Mouse (Mus musculus) gastrocnemius, adult 18-20 months (tissue): ENCODE data around the gene Itga9. TPM values are rescaled to one million over a fixed set of nuclear protein-coding genes. Genes with fewer than 3 reads are reported as not detected.

Experiments used
- DNase-seq: peaks from one replicate; pipeline ENCODE4 v3.0.0; 2021; ENCODE audit warnings: low spot score
- total RNA-seq, 2 experiments: library from RNA; stranded (reverse); gene quantifications; 2 replicates each; pipeline ENCODE4 v1.2.3; 2021

The Itga9 gene
- total RNA-seq, 2 experiments from 2014 or later: 3.3 to 5.2 TPM

GRCm38 (mm10) chr9:118650976-118651375, 44.5 kb downstream of the Itga9 start:
- no peak for DNase-seq

- DNase-seq: no peak
Measured at GRCm38 (mm10) chr9:118651939-118652338, 45.4 kb downstream of the Itga9 start.

GRCm38 (mm10) chr9:118653436-118653835, 46.9 kb downstream of the Itga9 start:
- DNase-seq: no peak

GRCm38 (mm10) chr9:118654969-118655368, 48.5 kb downstream of the Itga9 start:
- no peak for DNase-seq

- DNase-seq: no peak
Measured at GRCm38 (mm10) chr9:118655726-118656125, 49.2 kb downstream of the Itga9 start.

GRCm38 (mm10) chr9:118658159-118658558, 51.7 kb downstream of the Itga9 start:
- no peak for DNase-seq

GRCm38 (mm10) chr9:118659809-118660208, 53.3 kb downstream of the Itga9 start:
- DNase-seq: no peak

- DNase-seq: no peak
Measured at GRCm38 (mm10) chr9:118660259-118660658, 53.8 kb downstream of the Itga9 start.

- DNase-seq: no peak
Measured at GRCm38 (mm10) chr9:118662026-118662425, 55.5 kb downstream of the Itga9 start.

- DNase-seq: no peak
Measured at GRCm38 (mm10) chr9:118662476-118662875, 56.0 kb downstream of the Itga9 start.

GRCm38 (mm10) chr9:118663938-118664337, 57.4 kb downstream of the Itga9 start:
- no peak for DNase-seq

GRCm38 (mm10) chr9:118666069-118666468, 59.6 kb downstream of the Itga9 start:
- DNase-seq: no peak

GRCm38 (mm10) chr9:118669696-118670095, 63.2 kb downstream of the Itga9 start:
- DNase-seq: no peak

GRCm38 (mm10) chr9:118674277-118674676, 67.8 kb downstream of the Itga9 start:
- DNase-seq: no peak

GRCm38 (mm10) chr9:118674761-118675160, 68.3 kb downstream of the Itga9 start:
- DNase-seq: no peak

- DNase-seq: no peak
Measured at GRCm38 (mm10) chr9:118675573-118676170, 69.2 kb downstream of the Itga9 start.

GRCm38 (mm10) chr9:118676692-118677091, 70.2 kb downstream of the Itga9 start:
- no peak for DNase-seq

- no peak for DNase-seq
Measured at GRCm38 (mm10) chr9:118677349-118677748, 70.9 kb downstream of the Itga9 start.

GRCm38 (mm10) chr9:118678020-118678750, 71.7 kb downstream of the Itga9 start:
- DNase-seq: no peak

- DNase-seq: no peak
Measured at GRCm38 (mm10) chr9:118678759-118679158, 72.3 kb downstream of the Itga9 start.

- no peak for DNase-seq
Measured at GRCm38 (mm10) chr9:118681506-118681905, 75.0 kb downstream of the Itga9 start.

GRCm38 (mm10) chr9:118682154-118682553, 75.7 kb downstream of the Itga9 start:
- no peak for DNase-seq

GRCm38 (mm10) chr9:118683507-118683906, 77.0 kb downstream of the Itga9 start:
- no peak for DNase-seq
